Mouse (Mus musculus): Measurements from ENCODE around the gene Mrm3. TPM values are rescaled to one million over a fixed set of nuclear protein-coding genes. Genes with fewer than 3 reads are reported as not detected.

Gene Mrm3
- polyA plus RNA-seq, 1 experiment from 2014 or later: 21.6 TPM

DNA sequence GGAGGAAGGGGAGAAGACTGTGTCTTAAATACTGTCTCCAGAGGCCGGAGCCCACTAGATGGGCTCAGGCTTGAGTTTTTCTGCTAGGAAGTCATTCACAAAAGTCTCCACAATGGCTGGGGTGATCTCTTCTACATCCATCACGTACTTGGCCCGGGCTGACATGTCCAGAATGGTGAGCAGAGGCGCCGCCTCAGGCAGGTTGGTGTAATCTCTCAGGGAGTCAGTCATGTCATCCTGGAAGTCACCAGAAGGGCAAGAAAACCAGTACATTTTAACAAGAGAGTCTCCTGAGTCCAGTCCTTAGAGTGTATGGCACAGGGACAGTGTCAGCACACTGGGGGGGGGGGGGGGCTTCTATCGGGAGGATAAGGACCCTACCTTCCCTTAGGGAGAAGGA lies 15.0 kb downstream of the Mrm3 start:
- H3K9me3 ChIP-seq (replicated peaks; ENCODE audit: control insufficient read depth, low read length): no peaks in the 10 kb centered on the region
- H3K36me3 ChIP-seq (ENCODE audit: control insufficient read depth, insufficient read depth, low read length): 0 out of 2 replicates have a peak, but pooled peaks cover 3% of the 10 kb centered on the region
- H3K4me1 ChIP-seq (ENCODE audit: control insufficient read depth, insufficient read depth, low read length): peaks cover 26% of the 10 kb centered on the region
- DNase-seq (ENCODE audit: low spot score) (no peak), ATAC-seq (no peak)
- H3K27me3 ChIP-seq (replicated peaks; ENCODE audit: control insufficient read depth, insufficient read depth, low read length): no peaks in the 10 kb centered on the region
- WGBS: 89% methylated on average over 6 of the region's 6 CpGs
- no peak overlapping the region for H3K27ac ChIP-seq (ENCODE audit: low read depth, low read length)
- H3K4me3 ChIP-seq (ENCODE audit: low read depth, low read length): no peak overlapping the region
- no peak overlapping the region for H3K4me2 ChIP-seq (ENCODE audit: low read length)
- no peak overlapping the region for H3K9ac ChIP-seq (ENCODE audit: low read length)

DNA sequence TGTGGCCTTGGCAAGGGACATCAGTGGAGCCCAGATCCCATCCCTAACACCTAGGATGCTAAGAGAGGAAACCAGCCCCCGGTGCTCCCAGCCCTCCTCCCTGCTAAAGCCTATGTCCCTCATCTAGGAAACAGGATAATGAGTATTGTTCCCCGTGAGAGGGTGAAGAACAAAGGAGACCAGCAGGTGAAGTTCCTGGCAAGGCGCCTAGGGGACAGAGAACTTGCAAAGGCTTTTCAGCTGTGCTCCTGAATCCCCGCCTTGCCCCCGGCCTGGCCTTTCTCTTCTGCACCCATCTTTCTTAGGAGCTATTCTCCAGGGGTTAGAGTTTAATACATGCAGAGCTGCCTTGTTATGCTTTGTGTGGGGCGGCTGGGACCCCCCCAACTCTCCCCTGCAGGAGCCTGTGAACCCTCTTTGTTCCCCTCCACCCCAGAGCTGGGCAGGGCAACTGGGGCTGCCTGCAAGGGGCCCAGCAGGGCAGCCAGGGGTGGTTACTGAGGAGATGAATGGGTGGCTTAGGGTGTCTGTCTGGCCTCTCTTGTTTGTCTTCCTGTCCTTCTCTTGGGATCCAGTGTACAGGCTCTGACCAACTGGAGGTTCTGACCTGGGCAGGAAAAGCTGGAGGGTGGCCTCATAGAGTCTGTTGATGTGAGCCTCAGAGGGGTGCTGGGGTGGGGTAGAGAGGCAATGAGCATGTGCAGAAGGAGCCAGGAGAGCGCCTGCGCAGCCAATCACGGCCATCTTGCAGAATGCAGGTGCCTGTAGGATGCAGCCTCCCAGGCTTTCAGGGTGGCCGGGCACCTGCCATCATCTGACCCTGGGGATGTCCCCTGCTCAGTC lies 16.9 kb downstream of the Mrm3 start:
- WGBS: 34% methylated on average over 10 of the region's 10 CpGs
- no peak overlapping the region for H3K4me2 ChIP-seq (ENCODE audit: low read length)
- ATAC-seq: no peak
- H3K4me1 ChIP-seq (ENCODE audit: control insufficient read depth, insufficient read depth, low read length): peaks cover 21% of the 10 kb centered on the region
- H3K9ac ChIP-seq (ENCODE audit: low read length): peak overlapping the region; percentile 14
- H3K27me3 ChIP-seq (replicated peaks; ENCODE audit: control insufficient read depth, insufficient read depth, low read length): no peaks in the 10 kb centered on the region
- no peak for DNase-seq (ENCODE audit: low spot score)
- H3K36me3 ChIP-seq (ENCODE audit: control insufficient read depth, insufficient read depth, low read length): 0 out of 2 replicates have a peak, but pooled peaks cover 3% of the 10 kb centered on the region
- no peak overlapping the region for H3K27ac ChIP-seq (ENCODE audit: low read depth, low read length)
- H3K4me3 ChIP-seq (ENCODE audit: low read depth, low read length): no peak overlapping the region
- H3K9me3 ChIP-seq (replicated peaks; ENCODE audit: control insufficient read depth, low read length): no peaks in the 10 kb centered on the region

DNA sequence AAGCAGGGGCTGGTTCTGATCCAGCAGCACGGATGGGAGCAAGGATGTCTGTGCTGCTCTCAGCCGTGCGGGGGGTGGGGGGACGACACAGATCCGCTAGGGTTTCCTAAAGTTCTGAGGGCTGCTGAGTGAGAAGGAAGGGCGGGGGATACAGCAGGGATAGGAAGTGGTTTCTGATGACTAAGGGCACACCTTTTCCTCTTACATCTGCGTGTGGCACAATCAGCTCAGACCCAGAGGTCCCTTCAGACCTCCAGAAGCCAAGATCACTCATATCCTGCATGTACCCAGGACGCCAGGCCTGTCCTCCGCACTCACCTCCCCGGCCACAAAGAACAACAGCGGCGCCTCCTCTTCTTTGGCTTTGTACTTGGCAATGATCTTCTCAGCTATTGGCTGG lies 17.7 kb downstream of the Mrm3 start:
- 72% methylated on average over 12 of the region's 12 CpGs for WGBS
- no peak for DNase-seq (ENCODE audit: low spot score)
- H3K36me3 ChIP-seq (ENCODE audit: control insufficient read depth, insufficient read depth, low read length): 0 out of 2 replicates have a peak, but pooled peaks cover 3% of the 10 kb centered on the region
- ATAC-seq: no peak
- H3K27me3 ChIP-seq (replicated peaks; ENCODE audit: control insufficient read depth, insufficient read depth, low read length): no peaks in the 10 kb centered on the region
- H3K27ac ChIP-seq (ENCODE audit: low read depth, low read length): no peak overlapping the region
- no peaks in the 10 kb centered on the region for H3K9me3 ChIP-seq (replicated peaks; ENCODE audit: control insufficient read depth, low read length)
- H3K9ac ChIP-seq (ENCODE audit: low read length): peak overlapping the region; percentile 14
- H3K4me2 ChIP-seq (ENCODE audit: low read length): no peak overlapping the region
- H3K4me3 ChIP-seq (ENCODE audit: low read depth, low read length): no peak overlapping the region
- peaks cover 18% of the 10 kb centered on the region for H3K4me1 ChIP-seq (ENCODE audit: control insufficient read depth, insufficient read depth, low read length)

DNA sequence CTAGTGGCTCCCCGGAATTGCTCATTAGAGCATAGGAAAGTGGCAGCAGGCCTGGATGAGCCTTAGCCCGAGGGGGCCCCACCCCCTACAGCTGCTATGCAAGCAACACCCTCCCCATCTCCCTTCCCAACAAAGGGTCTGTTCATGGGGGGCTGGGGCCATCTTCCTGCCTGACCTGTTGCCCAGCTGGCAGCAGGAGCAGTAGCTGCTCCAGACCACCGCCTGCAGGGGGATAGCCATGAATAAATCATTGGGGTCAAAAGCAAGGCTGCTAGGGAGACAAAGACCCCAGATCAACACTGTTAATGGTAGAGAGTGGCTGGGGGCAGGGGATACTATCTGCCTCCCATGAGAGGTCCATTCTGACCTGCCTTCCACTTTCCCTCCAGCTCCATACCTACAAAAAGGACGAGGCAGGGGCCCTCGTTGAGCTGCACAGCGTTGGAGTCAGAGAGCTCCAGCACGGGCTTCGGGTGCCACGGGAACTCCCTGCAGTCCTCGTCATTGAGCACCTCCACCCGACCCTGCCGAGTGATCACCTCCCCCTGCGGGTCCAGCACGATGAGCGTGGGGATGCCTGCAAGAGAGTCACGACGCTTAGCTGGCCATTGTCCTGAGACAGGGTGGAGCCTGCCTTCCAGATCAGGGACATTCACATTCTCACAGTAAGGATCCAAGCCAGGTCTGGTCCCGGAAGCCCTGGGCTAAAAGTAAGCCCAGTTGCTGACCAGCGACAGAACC lies 19.3 kb downstream of the Mrm3 start:
- WGBS: 13% methylated on average over 19 of the region's 19 CpGs

DNA sequence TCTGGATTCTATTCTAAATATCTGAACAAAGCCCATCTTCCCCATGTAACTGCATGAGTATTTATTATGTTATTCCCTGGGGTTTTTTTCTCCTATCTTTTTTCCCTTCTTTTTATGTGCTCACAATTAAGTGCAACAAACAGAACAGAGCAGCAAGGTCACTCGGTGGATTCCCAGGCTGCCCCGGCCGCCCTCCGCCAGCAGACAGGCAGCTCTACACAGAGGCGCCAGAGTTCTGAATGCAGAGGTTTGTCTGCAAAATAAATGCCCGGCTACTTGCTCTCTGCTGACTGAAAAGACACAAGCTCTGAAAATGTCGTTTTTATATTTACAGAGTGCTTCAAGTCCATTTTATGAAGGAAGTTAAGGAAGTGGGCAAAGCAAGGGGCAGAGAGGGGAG lies 24.0 kb downstream of the Mrm3 start:
- peaks cover 22% of the 10 kb centered on the region for H3K4me1 ChIP-seq (ENCODE audit: control insufficient read depth, insufficient read depth, low read length)

More for the DNA sequence above, 19.3 kb downstream of the Mrm3 start:
- H3K4me3 ChIP-seq (ENCODE audit: low read depth, low read length): no peak overlapping the region
- H3K4me1 ChIP-seq (ENCODE audit: control insufficient read depth, insufficient read depth, low read length): peaks cover 25% of the 10 kb centered on the region
- DNase-seq (ENCODE audit: low spot score) (no peak), ATAC-seq (no peak)
- 0 out of 2 replicates have a peak, but pooled peaks cover 3% of the 10 kb centered on the region for H3K36me3 ChIP-seq (ENCODE audit: control insufficient read depth, insufficient read depth, low read length)
- H3K9me3 ChIP-seq (replicated peaks; ENCODE audit: control insufficient read depth, low read length): no peaks in the 10 kb centered on the region
- no peak overlapping the region for H3K27ac ChIP-seq (ENCODE audit: low read depth, low read length)
- H3K9ac ChIP-seq (ENCODE audit: low read length): peak overlapping the region; percentile 32
- no peak overlapping the region for H3K4me2 ChIP-seq (ENCODE audit: low read length)
- H3K27me3 ChIP-seq (replicated peaks; ENCODE audit: control insufficient read depth, insufficient read depth, low read length): no peaks in the 10 kb centered on the region

DNA sequence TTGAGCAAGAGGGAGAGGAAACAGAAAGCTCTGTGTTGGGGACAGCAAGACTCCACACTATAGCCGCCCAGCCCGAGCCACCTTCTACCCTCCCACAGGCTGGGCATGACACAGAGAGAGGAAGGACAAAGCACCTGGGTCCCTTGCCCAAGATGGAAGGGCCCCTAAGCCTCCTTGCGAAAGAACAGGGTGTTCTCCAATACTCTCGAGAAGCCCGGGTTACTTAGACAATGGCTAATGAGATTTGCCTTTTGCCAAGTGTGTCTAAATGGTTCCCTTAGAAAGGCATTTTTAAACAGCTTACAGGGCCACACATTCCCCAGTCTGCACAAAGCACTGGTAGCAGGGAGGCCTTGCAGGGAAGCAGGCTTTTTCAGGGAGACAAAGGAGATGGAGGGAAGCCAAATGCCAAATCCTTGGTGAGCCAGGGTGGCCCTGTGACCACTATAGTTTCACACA lies 24.5 kb downstream of the Mrm3 start:
- H3K9ac ChIP-seq (ENCODE audit: low read length): no peak overlapping the region
- no peak overlapping the region for H3K4me2 ChIP-seq (ENCODE audit: low read length)
- peaks cover 5% of the 10 kb centered on the region; the same call in 1 of the 2 replicates for H3K36me3 ChIP-seq (ENCODE audit: control insufficient read depth, insufficient read depth, low read length)
- WGBS: 4% methylated on average over 5 of the region's 5 CpGs
- no peaks in the 10 kb centered on the region for H3K9me3 ChIP-seq (replicated peaks; ENCODE audit: control insufficient read depth, low read length)
- H3K27ac ChIP-seq (ENCODE audit: low read depth, low read length): peak overlapping the region; percentile 59
- H3K27me3 ChIP-seq (replicated peaks; ENCODE audit: control insufficient read depth, insufficient read depth, low read length): no peaks in the 10 kb centered on the region
- DNase-seq (ENCODE audit: low spot score) (peak; percentile 81), ATAC-seq (peak; percentile 72)
- peaks cover 17% of the 10 kb centered on the region for H3K4me1 ChIP-seq (ENCODE audit: control insufficient read depth, insufficient read depth, low read length)
- no peak overlapping the region for H3K4me3 ChIP-seq (ENCODE audit: low read depth, low read length)

More for the DNA sequence above, 24.0 kb downstream of the Mrm3 start:
- no peaks in the 10 kb centered on the region for H3K27me3 ChIP-seq (replicated peaks; ENCODE audit: control insufficient read depth, insufficient read depth, low read length)
- WGBS: 27% methylated on average over 7 of the region's 7 CpGs
- DNase-seq (ENCODE audit: low spot score) (no peak), ATAC-seq (peak; percentile 35; the same call in 1 of the 2 replicates)
- H3K27ac ChIP-seq (ENCODE audit: low read depth, low read length): peak overlapping the region; percentile 59
- no peak overlapping the region for H3K4me2 ChIP-seq (ENCODE audit: low read length)
- peaks cover 5% of the 10 kb centered on the region; the same call in 1 of the 2 replicates for H3K36me3 ChIP-seq (ENCODE audit: control insufficient read depth, insufficient read depth, low read length)
- no peak overlapping the region for H3K4me3 ChIP-seq (ENCODE audit: low read depth, low read length)
- no peaks in the 10 kb centered on the region for H3K9me3 ChIP-seq (replicated peaks; ENCODE audit: control insufficient read depth, low read length)
- no peak overlapping the region for H3K9ac ChIP-seq (ENCODE audit: low read length)

DNA sequence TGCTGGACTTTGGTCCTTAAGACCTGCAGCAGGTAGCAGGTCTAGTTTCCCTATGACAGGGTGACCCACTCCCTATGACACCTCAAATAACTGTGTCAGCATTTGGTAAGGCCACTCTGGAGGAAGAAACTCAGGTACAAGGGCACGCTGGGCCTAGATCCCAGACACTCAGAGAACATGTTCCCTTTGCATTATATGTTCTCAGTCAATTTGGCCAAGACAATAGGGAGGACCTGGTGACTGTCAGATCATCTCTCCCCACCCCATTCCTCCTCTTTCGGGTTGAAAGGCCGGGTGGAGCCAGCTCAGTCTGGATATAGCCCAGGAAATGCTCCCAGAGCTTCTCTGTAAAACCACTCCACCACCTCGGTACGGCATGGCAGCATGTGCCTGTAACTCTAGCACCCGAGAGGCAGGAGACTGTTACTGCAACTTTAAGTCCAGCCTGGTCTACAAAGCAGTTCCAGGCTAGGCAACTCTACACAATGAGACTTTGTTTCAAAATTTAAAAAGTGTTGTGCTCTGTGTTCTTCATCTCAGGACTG lies 25.1 kb downstream of the Mrm3 start:
- Histone ChIP-seq H3K27ac (ENCODE audit: low read depth, low read length) (peak overlapping the region; percentile 59; the same call in 1 of the 2 replicates), H3K36me3 (ENCODE audit: control insufficient read depth, insufficient read depth, low read length) (peaks cover 5% of the 10 kb centered on the region; the same call in 1 of the 2 replicates), H3K4me1 (ENCODE audit: control insufficient read depth, insufficient read depth, low read length) (peaks cover 14% of the 10 kb centered on the region), H3K9me3 (replicated peaks; ENCODE audit: control insufficient read depth, low read length) (no peaks in the 10 kb centered on the region), H3K9ac (ENCODE audit: low read length) (no peak overlapping the region), H3K4me2 (ENCODE audit: low read length) (no peak overlapping the region), H3K27me3 (replicated peaks; ENCODE audit: control insufficient read depth, insufficient read depth, low read length) (no peaks in the 10 kb centered on the region), H3K4me3 (ENCODE audit: low read depth, low read length) (no peak overlapping the region)
- ATAC-seq: no peak
- no peak for DNase-seq (ENCODE audit: low spot score)
- WGBS: 38% methylated on average over 6 of the region's 6 CpGs

DNA sequence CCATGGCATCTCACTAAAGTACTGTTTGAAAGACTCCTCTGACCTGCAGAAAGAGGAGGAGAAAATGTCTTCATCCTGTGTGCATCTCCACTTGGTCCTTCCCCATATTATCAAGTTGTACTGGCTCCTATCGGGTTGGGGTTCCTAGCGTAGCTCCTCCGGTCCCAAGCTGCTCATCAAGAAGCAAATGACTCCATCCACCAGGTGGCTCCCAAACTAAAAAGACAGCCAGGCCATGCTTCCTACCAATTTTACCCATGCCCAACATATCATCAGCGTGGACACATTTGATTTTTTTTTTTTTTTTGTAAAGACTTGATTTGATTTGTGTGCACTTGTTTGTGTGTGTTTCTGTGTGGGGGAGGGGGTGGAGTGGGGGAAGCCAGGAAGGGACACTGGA lies 28.9 kb downstream of the Mrm3 start:
- ATAC-seq (no peak), DNase-seq (ENCODE audit: low spot score) (peak; percentile 50)
- WGBS: 78% methylated on average over 4 of the region's 4 CpGs

More for the DNA sequence above, 28.9 kb downstream of the Mrm3 start:
- H3K27me3 ChIP-seq (replicated peaks; ENCODE audit: control insufficient read depth, insufficient read depth, low read length): no peaks in the 10 kb centered on the region
- H3K9ac ChIP-seq (ENCODE audit: low read length): no peak overlapping the region
- no peak overlapping the region for H3K4me3 ChIP-seq (ENCODE audit: low read depth, low read length)
- no peak overlapping the region for H3K4me2 ChIP-seq (ENCODE audit: low read length)
- H3K9me3 ChIP-seq (replicated peaks; ENCODE audit: control insufficient read depth, low read length): no peaks in the 10 kb centered on the region
- H3K27ac ChIP-seq (ENCODE audit: low read depth, low read length): no peak overlapping the region
- peaks cover 9% of the 10 kb centered on the region for H3K4me1 ChIP-seq (ENCODE audit: control insufficient read depth, insufficient read depth, low read length)
- peaks cover 5% of the 10 kb centered on the region; the same call in 1 of the 2 replicates for H3K36me3 ChIP-seq (ENCODE audit: control insufficient read depth, insufficient read depth, low read length)

Data from forebrain, embryonic 14.5 days (tissue).